9 mouse cellular contexts compared by ENCODE assay signal in genomic region chr9:114368471-114368858, GRCm38 (mm10). TPM values are rescaled to one million over a fixed set of nuclear protein-coding genes. Genes with fewer than 3 reads are reported as not detected.
DNase-seq lines count a peak whose midpoint lies in the region; ATAC-seq and TF ChIP-seq lines count a peak whose summit lies in the region.
"Had no signal": no experiment of that assay in that cellular context is flagged by ENCODE, and none has a peak within 500 bp of the region (broad histone marks: within the 10 kb centered on the region; RNA-seq: fewer than 3 reads in every experiment).

No protein-coding gene starts in this region.

- H3K27ac ChIP-seq in left cerebral cortex, adult 2 months, result peak overlapping the region; percentile 48; the same call in 1 of the 2 replicates
- no peak overlapping the region for H3K27ac ChIP-seq in embryonic facial prominence, embryonic 14.5 days (replicated peaks; ENCODE audit: low read depth, low read length)
- peak overlapping the region; percentile 75 for H3K27ac ChIP-seq in limb, embryonic 10.5 days
- H3K27ac ChIP-seq in neural tube, embryonic 14.5 days (ENCODE audit: low read depth, low read length), result no peak overlapping the region

- DNase-seq in left cerebral cortex, adult 2 months (ENCODE audit: extremely low spot score in 1 of 2, low spot score in 2 of 2), result no peak
- no peak for DNase-seq in left cerebral cortex, postnatal 36 days (ENCODE audit: low spot score in 2 of 2)
- no peak for DNase-seq in embryonic facial prominence, embryonic 14.5 days (ENCODE audit: low spot score)
- DNase-seq in limb, embryonic 10.5 days (ENCODE audit: low spot score), result no peak
- no peak for DNase-seq in cerebellum, postnatal 36 days
- no peak for DNase-seq in gastrocnemius, postnatal 36 days
- DNase-seq in left cerebral cortex, postnatal 4 days, result no peak

- H3K4me1 ChIP-seq in embryonic facial prominence, embryonic 14.5 days (ENCODE audit: control insufficient read depth, insufficient read depth, low read length), result no peaks in the 10 kb centered on the region
- peaks cover 8% of the 10 kb centered on the region for H3K4me1 ChIP-seq in limb, embryonic 10.5 days
- H3K4me1 ChIP-seq in neural tube, embryonic 14.5 days (ENCODE audit: control insufficient read depth, insufficient read depth, low read length), result no peaks in the 10 kb centered on the region

- peak overlapping the region; percentile 63 for H3K9ac ChIP-seq in embryonic facial prominence, embryonic 14.5 days (ENCODE audit: low read depth, low read length)
- H3K9ac ChIP-seq in neural tube, embryonic 14.5 days (replicated peaks; ENCODE audit: low read depth, low read length), result peak overlapping the region; percentile 58

- ATAC-seq in embryonic facial prominence, embryonic 14.5 days (ENCODE audit: low read depth), result peak; percentile 39
- ATAC-seq in neural tube, embryonic 14.5 days (ENCODE audit: low read depth), result peak; percentile 20; the same call in 1 of the 2 replicates

- no peaks in the 10 kb centered on the region for H3K36me3 ChIP-seq in embryonic facial prominence, embryonic 14.5 days (ENCODE audit: control insufficient read depth, insufficient read depth, low read length)
- peaks cover 5% of the 10 kb centered on the region for H3K36me3 ChIP-seq in limb, embryonic 10.5 days
- no peaks in the 10 kb centered on the region for H3K36me3 ChIP-seq in neural tube, embryonic 14.5 days (ENCODE audit: control insufficient read depth, insufficient read depth, low read length)

- peak overlapping the region; percentile 93 for H3K4me2 ChIP-seq in embryonic facial prominence, embryonic 14.5 days (ENCODE audit: low read depth, low read length)
- H3K4me2 ChIP-seq in neural tube, embryonic 14.5 days (ENCODE audit: low read depth, low read length), result peak overlapping the region; percentile 93

- TF ChIP-seq CTCF in left cerebral cortex, adult 2 months (IDR thresholded peaks at IDR 0.05), result no peak

- no peaks in the 10 kb centered on the region for H3K9me3 ChIP-seq in embryonic facial prominence, embryonic 14.5 days (ENCODE audit: control insufficient read depth, low read length)
- no peaks in the 10 kb centered on the region for H3K9me3 ChIP-seq in limb, embryonic 10.5 days (replicated peaks)
- no peaks in the 10 kb centered on the region for H3K9me3 ChIP-seq in neural tube, embryonic 14.5 days (ENCODE audit: control insufficient read depth, low read length)

- H3K27me3 ChIP-seq in embryonic facial prominence, embryonic 14.5 days (replicated peaks; ENCODE audit: control insufficient read depth, insufficient read depth, low read length), result no peaks in the 10 kb centered on the region
- H3K27me3 ChIP-seq in limb, embryonic 10.5 days (ENCODE audit: low read depth, poor library complexity, severe bottlenecking), result peaks cover 25% of the 10 kb centered on the region
- H3K27me3 ChIP-seq in neural tube, embryonic 14.5 days (ENCODE audit: control insufficient read depth, insufficient read depth, low read length), result no peaks in the 10 kb centered on the region

- 11% methylated on average over 12 of the region's 12 CpGs for WGBS in embryonic facial prominence, embryonic 14.5 days
- 11% methylated on average over 12 of the region's 12 CpGs for WGBS in limb, embryonic 10.5 days
- 14% methylated on average over 12 of the region's 12 CpGs for WGBS in neural tube, embryonic 14.5 days

- H3K4me3 ChIP-seq in left cerebral cortex, adult 2 months, result peak overlapping the region; percentile 38
- H3K4me3 ChIP-seq in embryonic facial prominence, embryonic 14.5 days (ENCODE audit: low read depth, low read length), result peak overlapping the region; percentile 54
- peak overlapping the region; percentile 58 for H3K4me3 ChIP-seq in limb, embryonic 10.5 days
- peak overlapping the region; percentile 50 for H3K4me3 ChIP-seq in neural tube, embryonic 14.5 days (ENCODE audit: low read depth, low read length)

- intact Hi-C loops in left cerebral cortex, adult 2 months (cut with DNase I), result no loop called here
- intact Hi-C loops in left cerebral cortex, postnatal 36 days (cut with DNase I), result no loop called here
- intact Hi-C loops in gastrocnemius, postnatal 36 days (cut with DNase I), result no loop called here
- intact Hi-C loops in left cerebral cortex, postnatal 4 days (cut with DNase I), result no loop called here

RNA-seq across cellular contexts. Expression of gene Crtap, which starts 22.0 kb away (rescaled TPM):
- 1 to 10 TPM; 5.3 to 7.5 TPM for total RNA-seq in left cerebral cortex, adult 2 months (2021)
- total RNA-seq in left cerebral cortex, postnatal 36 days (2021), result 1 to 10 TPM; 6.5 to 7.8 TPM
- polyA plus RNA-seq in embryonic facial prominence, embryonic 14.5 days (2014; fragmentation: Nextera tagmentation; extraction: Ambion mirVana), result 244 and 245 TPM in 2 replicates
- 47.3 and 55.4 TPM in 2 replicates for polyA plus RNA-seq in limb, embryonic 10.5 days (2016; fragmentation: Nextera tagmentation; extraction: Ambion mirVana)
- 14.4 and 33.9 TPM in 2 replicates for polyA plus RNA-seq in neural tube, embryonic 14.5 days (2014; fragmentation: Nextera tagmentation; extraction: Ambion mirVana)
- total RNA-seq in gastrocnemius, postnatal 36 days (2021), result 10 to 100 TPM in 1 of 2 experiments, 1 to 10 TPM in 1; 8.8 to 11.3 TPM
- 10 to 100 TPM; 13.6 to 18.3 TPM for total RNA-seq in left cerebral cortex, postnatal 4 days (2021)

RNA-seq across cellular contexts. Expression of gene Glb1, which starts 32.4 kb away (rescaled TPM):
- 10 to 100 TPM; 24.5 to 24.7 TPM for total RNA-seq in left cerebral cortex, adult 2 months (2021)
- 10 to 100 TPM; 24.5 to 26.5 TPM for total RNA-seq in left cerebral cortex, postnatal 36 days (2021)
- 42.5 and 44.6 TPM in 2 replicates for polyA plus RNA-seq in embryonic facial prominence, embryonic 14.5 days (2014; fragmentation: Nextera tagmentation; extraction: Ambion mirVana)
- polyA plus RNA-seq in limb, embryonic 10.5 days (2016; fragmentation: Nextera tagmentation; extraction: Ambion mirVana), result 19.2 and 22.3 TPM in 2 replicates
- 31.2 and 33.1 TPM in 2 replicates for polyA plus RNA-seq in neural tube, embryonic 14.5 days (2014; fragmentation: Nextera tagmentation; extraction: Ambion mirVana)
- total RNA-seq in gastrocnemius, postnatal 36 days (2021), result 1 to 10 TPM; 4.3 to 4.9 TPM
- total RNA-seq in left cerebral cortex, postnatal 4 days (2021), result 10 to 100 TPM; 26.7 to 30.3 TPM

RNA-seq across cellular contexts. Expression of gene Tmppe, which starts 32.4 kb away (rescaled TPM):
- total RNA-seq in left cerebral cortex, adult 2 months (2021), result 10 to 100 TPM; 12.0 to 13.2 TPM
- 10 to 100 TPM; 10.3 to 11.5 TPM for total RNA-seq in left cerebral cortex, postnatal 36 days (2021)
- polyA plus RNA-seq in embryonic facial prominence, embryonic 14.5 days (2014; fragmentation: Nextera tagmentation; extraction: Ambion mirVana), result 2.1 and 3.2 TPM in 2 replicates
- polyA plus RNA-seq in limb, embryonic 10.5 days (2016; fragmentation: Nextera tagmentation; extraction: Ambion mirVana), result 10.7 and 11.2 TPM in 2 replicates
- 2.8 and 4.9 TPM in 2 replicates for polyA plus RNA-seq in neural tube, embryonic 14.5 days (2014; fragmentation: Nextera tagmentation; extraction: Ambion mirVana)
- total RNA-seq in gastrocnemius, postnatal 36 days (2021), result 1 to 10 TPM in 1 of 2 experiments, under 1 TPM in 1; 0.84 to 1.5 TPM
- 10 to 100 TPM; 11.1 to 11.4 TPM for total RNA-seq in left cerebral cortex, postnatal 4 days (2021)

RNA-seq across cellular contexts. Expression of gene Bcl2a1c, which starts 38.5 kb away (rescaled TPM):
- total RNA-seq in left cerebral cortex, adult 2 months (2021), result not detected
- not detected for total RNA-seq in left cerebral cortex, postnatal 36 days (2021)
- not detected in 2 replicates for polyA plus RNA-seq in embryonic facial prominence, embryonic 14.5 days (2014; fragmentation: Nextera tagmentation; extraction: Ambion mirVana)
- polyA plus RNA-seq in limb, embryonic 10.5 days (2016; fragmentation: Nextera tagmentation; extraction: Ambion mirVana), result not detected in 2 replicates
- not detected in 2 replicates for polyA plus RNA-seq in neural tube, embryonic 14.5 days (2014; fragmentation: Nextera tagmentation; extraction: Ambion mirVana)
- total RNA-seq in gastrocnemius, postnatal 36 days (2021), result not detected
- not detected for total RNA-seq in left cerebral cortex, postnatal 4 days (2021)
- total RNA-seq: left cerebral cortex, postnatal 10 days had no signal

Comparison
In these comparisons a context has a peak if more than half of its experiments do, and no peak if none do; other contexts are left out.
1. H3K27ac ChIP-seq: peak in left cerebral cortex, adult 2 months (single experiment) and limb, embryonic 10.5 days (single experiment); none in embryonic facial prominence, embryonic 14.5 days (single experiment) and neural tube, embryonic 14.5 days (single experiment).
2. RNA of gene Glb1, which starts 32.4 kb away (total RNA-seq): 26.7 to 30.3 TPM in left cerebral cortex, postnatal 4 days, 24.5 to 26.5 TPM in left cerebral cortex, postnatal 36 days and 24.5 to 24.7 TPM in left cerebral cortex, adult 2 months; 4.3 to 4.9 TPM in gastrocnemius, postnatal 36 days; every median in the first group is over 4 times any median in the second.
3. RNA of gene Tmppe, which starts 32.4 kb away (total RNA-seq): 12.0 to 13.2 TPM in left cerebral cortex, adult 2 months, 10.3 to 11.5 TPM in left cerebral cortex, postnatal 36 days and 11.1 to 11.4 TPM in left cerebral cortex, postnatal 4 days; 0.84 to 1.5 TPM in gastrocnemius, postnatal 36 days; every median in the first group is over 4 times any median in the second.
4. Peak in every context shown above with its lines, with median percentiles within 50 percentile points of each other: H3K4me3 ChIP-seq.